Mouse (Mus musculus) limb, embryonic 12.5 days (tissue): ENCODE results near the gene Rasa1. TPM values are rescaled to one million over a fixed set of nuclear protein-coding genes. Genes with fewer than 3 reads are reported as not detected.
A peak's percentile ranks its signal among the peaks of the same experiment; 100 is the strongest.

Experiments
- ATAC-seq: fragments of 200-750 bp; cut with Nextera tagmentation; 2 replicates; pipeline ENCODE4 v1.8.0; 2017; ENCODE audit warnings: low read depth, moderate TSS enrichment; ENCODE audit not compliant: insufficient number of reproducible peaks, insufficient read depth, low FRiP score, low TSS enrichment
- H3K27ac ChIP-seq: fragments of 300-500 bp; sonication (generic); 2 replicates; pipeline ENCODE4 v1.5.1; 2016; ENCODE audit warnings: mild to moderate bottlenecking, moderate library complexity
- H3K27me3 ChIP-seq: fragments of 300-500 bp; sonication (generic); 2 replicates; pipeline ENCODE4 v1.6.1; 2016; ENCODE audit warnings: mild to moderate bottlenecking, moderate library complexity
- H3K36me3 ChIP-seq: fragments of 300-500 bp; sonication (generic); 2 replicates; pipeline ENCODE4 v1.6.1; 2016; ENCODE audit warnings: mild to moderate bottlenecking, moderate library complexity
- H3K4me1 ChIP-seq: fragments of 300-500 bp; sonication (generic); replicated peaks from 2 replicates; pipeline ENCODE4 v1.6.1; 2016
- H3K4me2 ChIP-seq: fragments of 300-500 bp; sonication (generic); 2 replicates; pipeline ENCODE4 v1.6.1; 2016; ENCODE audit warnings: mild to moderate bottlenecking, moderate library complexity
- H3K4me3 ChIP-seq: fragments of 300-500 bp; sonication (generic); replicated peaks from 2 replicates; pipeline ENCODE4 v1.5.1; 2016; ENCODE audit warnings: mild to moderate bottlenecking
- H3K9ac ChIP-seq: fragments of 300-500 bp; sonication (generic); replicated peaks from 2 replicates; pipeline ENCODE4 v1.6.1; 2016; ENCODE audit warnings: mild to moderate bottlenecking, moderate library complexity
- H3K9me3 ChIP-seq: fragments of 300-500 bp; sonication (generic); 2 replicates; pipeline ENCODE4 v1.6.1; 2016; ENCODE audit warnings: mild to moderate bottlenecking, moderate library complexity
- WGBS: fragments of 180-500 bp; shearing (Covaris S2); methylation state at CpG from one replicate; pipeline ENCODE4 v1.1.7; 2016; 5-methylcytosine and 5-hydroxymethylcytosine counted together
- polyA plus RNA-seq: library from polyadenylated mRNA; unstranded; fragments of >200 nt; fragmentation: Nextera tagmentation; extraction: Ambion mirVana; gene quantifications from 2 replicates; pipeline ENCODE4 v1.2.1, GENCODE M21; 2016

The Rasa1 gene
- polyA plus RNA-seq, 1 experiment from 2014 or later = 54.6 TPM

DNA sequence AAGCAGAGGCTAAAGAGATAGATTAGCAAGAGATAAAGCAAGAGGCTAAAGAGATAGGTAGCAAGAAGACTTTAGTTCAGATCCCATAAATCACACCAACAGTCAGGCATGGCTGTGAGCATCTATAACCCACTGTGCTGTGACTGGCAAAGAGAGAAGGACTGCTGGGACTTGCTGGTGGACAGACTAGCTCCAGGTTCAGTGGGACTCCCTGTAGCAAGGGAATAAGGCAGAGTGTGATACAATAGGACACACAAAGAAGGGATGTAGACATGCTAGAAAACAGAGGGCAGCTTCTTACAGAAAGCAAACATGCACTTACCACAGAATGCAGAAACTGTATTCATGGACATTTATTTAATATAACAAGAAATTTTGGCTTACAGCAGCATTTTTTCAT, 15.1 kb downstream of the Rasa1 start:
- Histone ChIP-seq H3K27me3 (no peaks in the 10 kb centered on the region), H3K4me1 (no peaks in the 10 kb centered on the region), H3K27ac (no peak overlapping the region), H3K36me3 (no peaks in the 10 kb centered on the region), H3K4me2 (no peak overlapping the region), H3K9me3 (no peaks in the 10 kb centered on the region), H3K4me3 (no peak overlapping the region), H3K9ac (no peak overlapping the region)
- ATAC-seq = no peak

- H3K36me3 ChIP-seq = peaks cover 27% of the 10 kb centered on the region
- no peak overlapping the region for H3K4me3 ChIP-seq
- H3K27ac ChIP-seq = no peak overlapping the region
- no peak overlapping the region for H3K9ac ChIP-seq
- H3K9me3 ChIP-seq = no peaks in the 10 kb centered on the region
- H3K27me3 ChIP-seq = no peaks in the 10 kb centered on the region
- H3K4me1 ChIP-seq = no peaks in the 10 kb centered on the region
- H3K4me2 ChIP-seq = no peak overlapping the region
- 88% methylated on average over 7 of the region's 7 CpGs for WGBS
- ATAC-seq = no peak
Measured at GRCm38 (mm10) chr13:85238760-85239159, 50.2 kb downstream of the Rasa1 start.

- no peaks in the 10 kb centered on the region for H3K27me3 ChIP-seq
- no peak for ATAC-seq
- 85% methylated on average over 4 of the region's 4 CpGs for WGBS
- peaks cover 47% of the 10 kb centered on the region for H3K36me3 ChIP-seq
- H3K4me3 ChIP-seq = no peak overlapping the region
- H3K9ac ChIP-seq = no peak overlapping the region
- H3K27ac ChIP-seq = no peak overlapping the region
- no peaks in the 10 kb centered on the region for H3K9me3 ChIP-seq
- no peaks in the 10 kb centered on the region for H3K4me1 ChIP-seq
- H3K4me2 ChIP-seq = no peak overlapping the region
Measured at GRCm38 (mm10) chr13:85218656-85219055, 70.3 kb downstream of the Rasa1 start.

- Histone ChIP-seq H3K9ac (no peak overlapping the region), H3K4me2 (no peak overlapping the region), H3K36me3 (peaks cover 35% of the 10 kb centered on the region), H3K4me1 (no peaks in the 10 kb centered on the region), H3K27ac (no peak overlapping the region), H3K27me3 (no peaks in the 10 kb centered on the region), H3K4me3 (no peak overlapping the region), H3K9me3 (no peaks in the 10 kb centered on the region)
- no peak for ATAC-seq
- WGBS = 90% methylated on average over 1 of the region's 1 CpGs
Measured at GRCm38 (mm10) chr13:85210353-85210752, 78.6 kb downstream of the Rasa1 start.

DNA sequence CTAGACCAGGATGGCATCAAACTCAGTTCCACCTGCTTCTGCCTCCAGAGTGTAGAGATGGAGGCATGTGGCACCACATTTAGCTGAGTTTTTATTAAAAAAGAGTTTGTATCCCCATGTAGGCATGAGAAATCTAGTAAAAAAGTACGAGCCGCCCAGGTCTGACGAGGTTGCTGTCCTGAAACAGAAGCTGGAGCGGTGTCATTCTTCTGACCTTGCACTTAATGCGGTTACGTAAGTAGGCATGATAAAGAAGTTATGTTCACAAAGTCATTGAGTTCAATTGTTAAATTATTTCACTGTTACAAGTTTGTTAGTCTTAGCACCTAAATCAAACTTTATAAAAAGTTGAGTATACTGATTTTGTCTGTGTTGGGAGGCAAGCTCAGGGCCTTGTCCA, 80.3 kb downstream of the Rasa1 start:
- Histone ChIP-seq H3K4me1 (no peaks in the 10 kb centered on the region), H3K27me3 (no peaks in the 10 kb centered on the region), H3K27ac (no peak overlapping the region), H3K9ac (no peak overlapping the region), H3K4me2 (no peak overlapping the region), H3K36me3 (peaks cover 39% of the 10 kb centered on the region), H3K9me3 (no peaks in the 10 kb centered on the region), H3K4me3 (no peak overlapping the region)
- ATAC-seq = no peak
- 93% methylated on average over 6 of the region's 6 CpGs for WGBS

DNA sequence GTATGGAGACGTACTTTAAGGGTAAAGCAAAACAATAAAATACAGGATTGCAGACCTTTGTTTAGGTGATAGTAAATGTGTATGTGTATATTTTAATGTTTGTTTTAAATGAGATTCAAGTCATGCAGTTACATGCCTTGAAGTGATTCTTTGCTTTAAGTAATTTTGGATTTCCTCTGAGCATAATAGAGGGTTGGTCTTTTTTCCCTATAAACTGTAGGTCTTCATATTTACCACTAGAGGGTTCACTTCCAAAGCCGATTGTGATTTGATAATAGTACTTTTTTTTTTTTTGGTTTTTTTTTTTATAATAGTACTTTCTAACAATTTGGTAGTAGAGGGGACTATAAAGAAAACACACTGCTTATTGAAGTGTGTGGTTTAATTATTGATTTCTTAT, 81.4 kb downstream of the Rasa1 start:
- peaks cover 39% of the 10 kb centered on the region for H3K36me3 ChIP-seq
- H3K9ac ChIP-seq = no peak overlapping the region
- no peaks in the 10 kb centered on the region for H3K4me1 ChIP-seq
- WGBS = 78% methylated on average over 2 of the region's 2 CpGs
- H3K4me3 ChIP-seq = no peak overlapping the region
- no peaks in the 10 kb centered on the region for H3K9me3 ChIP-seq
- no peaks in the 10 kb centered on the region for H3K27me3 ChIP-seq
- H3K27ac ChIP-seq = no peak overlapping the region
- no peak for ATAC-seq
- no peak overlapping the region for H3K4me2 ChIP-seq

GRCm38 (mm10) chr13:85191253-85191652, 97.7 kb downstream of the Rasa1 start:
- Histone ChIP-seq H3K4me3 (no peak overlapping the region), H3K9ac (no peak overlapping the region), H3K27ac (no peak overlapping the region), H3K4me2 (no peak overlapping the region), H3K36me3 (peaks cover 32% of the 10 kb centered on the region), H3K9me3 (no peaks in the 10 kb centered on the region), H3K4me1 (no peaks in the 10 kb centered on the region), H3K27me3 (no peaks in the 10 kb centered on the region)
- ATAC-seq = no peak
- WGBS = 97% methylated on average over 2 of the region's 2 CpGs

- H3K4me1 ChIP-seq = no peaks in the 10 kb centered on the region
- peak overlapping the region; percentile 83 for H3K4me2 ChIP-seq
- peak overlapping the region; percentile 89 for H3K9ac ChIP-seq
- ATAC-seq = peak; percentile 82
- H3K9me3 ChIP-seq = no peaks in the 10 kb centered on the region
- 3% methylated on average over 17 of the region's 17 CpGs for WGBS
- peaks cover 32% of the 10 kb centered on the region for H3K36me3 ChIP-seq
- peak overlapping the region; percentile 78 for H3K27ac ChIP-seq
- H3K27me3 ChIP-seq = no peaks in the 10 kb centered on the region
- peak overlapping the region; percentile 86 for H3K4me3 ChIP-seq
Measured at GRCm38 (mm10) chr13:85189644-85190121, 99.2 kb downstream of the Rasa1 start.

DNA sequence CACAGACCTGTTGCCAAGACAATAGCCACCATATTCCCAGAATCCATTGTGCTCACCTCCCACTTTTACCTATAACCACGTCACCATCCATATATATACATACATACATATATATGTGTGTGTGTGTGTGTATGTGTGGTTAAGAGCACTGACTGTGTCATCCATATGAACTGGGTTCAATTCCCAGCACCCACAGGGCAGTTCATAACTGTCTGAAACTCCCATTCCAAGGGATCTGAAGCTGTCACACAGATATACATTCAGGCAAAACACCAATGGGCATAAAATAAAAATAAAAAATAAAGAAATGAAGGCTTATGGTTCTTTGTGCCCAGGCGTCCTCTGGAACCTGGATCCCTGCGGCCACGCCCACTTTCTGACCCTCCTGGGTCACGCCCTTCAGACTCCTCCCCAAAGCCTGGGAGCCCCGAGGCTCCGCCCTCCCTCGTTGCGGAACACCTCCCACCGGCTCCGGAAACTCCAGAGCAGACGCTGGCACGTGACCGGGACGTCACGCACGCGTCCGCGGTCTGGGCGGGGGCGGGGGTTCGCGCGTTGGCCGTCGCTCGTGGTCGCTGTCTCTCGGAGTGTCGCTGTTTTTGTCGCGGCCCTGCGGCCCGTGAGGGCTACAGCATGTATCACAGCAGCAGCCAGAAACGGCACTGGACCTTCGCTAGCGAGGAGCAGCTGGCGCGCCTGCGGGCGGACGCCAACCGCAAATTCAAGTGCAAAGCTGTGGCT, 99.9 kb downstream of the Rasa1 start, which contains the start of gene Ccnh:
Ccnh (plus strand) TSS at position 506 of the 741 bp plus-strand sequence.
- no peaks in the 10 kb centered on the region for H3K4me1 ChIP-seq
- H3K4me3 ChIP-seq = peak within 1 kb of the TSS; percentile 86
- no peaks in the 10 kb centered on the region for H3K9me3 ChIP-seq
- H3K27ac ChIP-seq = peak within 1 kb of the TSS; percentile 78
- ATAC-seq = peak; percentile 97
- peaks cover 30% of the 10 kb centered on the region for H3K36me3 ChIP-seq
- peak within 1 kb of the TSS; percentile 83 for H3K4me2 ChIP-seq
- 2% methylated on average over 44 of the region's 44 CpGs for whole genome bisulfite sequencing
- H3K9ac ChIP-seq = peak within 1 kb of the TSS; percentile 89
- H3K27me3 ChIP-seq = no peaks in the 10 kb centered on the region

Other genes with a start within 250 kb of the Rasa1 start
- 102 and 103 TPM in 2 replicates for gene Ccnh, start 99.7 kb downstream of the Rasa1 start, polyA plus RNA-seq